Comparison of ENCODE assay signal across 8 mouse cellular contexts in the genomic region with DNA sequence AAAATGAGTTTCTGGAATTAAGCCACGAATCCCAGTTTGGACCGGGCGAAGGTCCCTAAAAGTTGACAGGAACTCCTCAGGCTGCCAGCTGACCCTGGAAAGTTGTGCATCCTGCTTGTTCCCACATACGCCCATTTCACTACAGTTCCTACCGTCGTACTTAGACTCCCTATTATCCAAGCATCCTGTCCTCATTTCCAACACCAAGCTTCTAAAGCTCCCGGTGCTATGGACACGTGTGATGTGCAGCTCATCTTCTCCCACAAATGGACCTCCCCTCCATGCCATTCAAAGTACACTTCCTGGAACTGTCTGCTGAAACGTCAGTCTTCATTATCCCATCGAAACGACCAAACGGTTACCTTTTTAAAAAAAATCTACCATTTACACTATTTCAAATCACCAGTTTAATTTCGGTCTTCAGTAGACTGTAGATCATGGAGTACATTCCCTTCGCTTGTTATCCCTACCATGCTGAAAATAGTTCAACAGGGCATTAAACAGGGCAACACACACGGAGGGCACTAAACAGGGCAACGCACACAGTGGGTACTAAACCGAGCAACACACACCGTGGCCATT. TPM values are rescaled to one million over a fixed set of nuclear protein-coding genes. Genes with fewer than 3 reads are reported as not detected.
DNase-seq lines count a peak whose midpoint lies in the region; ATAC-seq and TF ChIP-seq lines count a peak whose summit lies in the region.

No protein-coding gene starts in this region.

- H3K36me3 ChIP-seq in embryonic facial prominence, embryonic 11.5 days (replicated peaks; ENCODE audit: control insufficient read depth, insufficient read depth, low read depth, low read length) = no peaks in the 10 kb centered on the region
- no peaks in the 10 kb centered on the region for H3K36me3 ChIP-seq in hindbrain, embryonic 11.5 days (ENCODE audit: control insufficient read depth, insufficient read depth, low read length)
- no peaks in the 10 kb centered on the region for H3K36me3 ChIP-seq in limb, embryonic 13.5 days
- no peaks in the 10 kb centered on the region for H3K36me3 ChIP-seq in midbrain, postnatal 0 days (ENCODE audit: insufficient read depth, low read length)

- H3K9me3 ChIP-seq in embryonic facial prominence, embryonic 11.5 days (replicated peaks; ENCODE audit: control insufficient read depth, low read length) = no peaks in the 10 kb centered on the region
- no peaks in the 10 kb centered on the region for H3K9me3 ChIP-seq in hindbrain, embryonic 11.5 days (ENCODE audit: control insufficient read depth, low read length)
- H3K9me3 ChIP-seq in limb, embryonic 13.5 days = no peaks in the 10 kb centered on the region
- no peaks in the 10 kb centered on the region for H3K9me3 ChIP-seq in midbrain, postnatal 0 days (ENCODE audit: low read length)

- peak overlapping the region; percentile 87 for H3K27ac ChIP-seq in embryonic facial prominence, embryonic 11.5 days (replicated peaks; ENCODE audit: low read depth, low read length)
- H3K27ac ChIP-seq in hindbrain, embryonic 11.5 days (ENCODE audit: low read depth, low read length) = peak overlapping the region; percentile 92
- H3K27ac ChIP-seq in limb, embryonic 13.5 days = peak overlapping the region; percentile 93
- H3K27ac ChIP-seq in midbrain, postnatal 0 days (ENCODE audit: low read depth, low read length) = peak overlapping the region; percentile 98

- H3K4me2 ChIP-seq in embryonic facial prominence, embryonic 11.5 days (ENCODE audit: low read depth, low read length) = peak overlapping the region; percentile 78
- peak overlapping the region; percentile 80 for H3K4me2 ChIP-seq in hindbrain, embryonic 11.5 days (replicated peaks; ENCODE audit: low read depth, low read length)
- peak overlapping the region; percentile 79 for H3K4me2 ChIP-seq in limb, embryonic 13.5 days (replicated peaks)
- H3K4me2 ChIP-seq in midbrain, postnatal 0 days (ENCODE audit: low read depth, low read length, poor library complexity, severe bottlenecking) = peak overlapping the region; percentile 86

- H3K4me3 ChIP-seq in embryonic facial prominence, embryonic 11.5 days (ENCODE audit: low read depth, low read length) = peak overlapping the region; percentile 99
- H3K4me3 ChIP-seq in hindbrain, embryonic 11.5 days (ENCODE audit: low read depth, low read length) = peak overlapping the region; percentile 95
- H3K4me3 ChIP-seq in limb, embryonic 13.5 days = peak overlapping the region; percentile 96
- H3K4me3 ChIP-seq in midbrain, postnatal 0 days (ENCODE audit: low read depth, low read length) = peak overlapping the region; percentile 91

- no peak for ATAC-seq in embryonic facial prominence, embryonic 11.5 days (replicated peaks; ENCODE audit: insufficient number of reproducible peaks, low FRiP score, low TSS enrichment, low read depth)
- peak; percentile 7 for ATAC-seq in hindbrain, embryonic 11.5 days (ENCODE audit: low FRiP score)
- ATAC-seq in limb, embryonic 13.5 days (ENCODE audit: low FRiP score, low read depth) = no peak
- ATAC-seq in midbrain, postnatal 0 days (ENCODE audit: low FRiP score) = peak; percentile 6

- no peaks in the 10 kb centered on the region for H3K27me3 ChIP-seq in embryonic facial prominence, embryonic 11.5 days (ENCODE audit: control insufficient read depth, insufficient read depth, low read length)
- H3K27me3 ChIP-seq in hindbrain, embryonic 11.5 days (ENCODE audit: control insufficient read depth, insufficient read depth, low read length) = no peaks in the 10 kb centered on the region
- H3K27me3 ChIP-seq in limb, embryonic 13.5 days = no peaks in the 10 kb centered on the region
- H3K27me3 ChIP-seq in midbrain, postnatal 0 days (ENCODE audit: insufficient read depth, low read length) = no peaks in the 10 kb centered on the region

- H3K4me1 ChIP-seq in embryonic facial prominence, embryonic 11.5 days (ENCODE audit: control insufficient read depth, insufficient read depth, low read length) = 0 out of 2 replicates have a peak, but pooled peaks cover 2% of the 10 kb centered on the region
- H3K4me1 ChIP-seq in hindbrain, embryonic 11.5 days (replicated peaks; ENCODE audit: control insufficient read depth, insufficient read depth, low read length) = no peaks in the 10 kb centered on the region; the same call in 1 of the 2 replicates
- H3K4me1 ChIP-seq in limb, embryonic 13.5 days = peaks cover 25% of the 10 kb centered on the region
- peaks cover 4% of the 10 kb centered on the region; the same call in 1 of the 2 replicates for H3K4me1 ChIP-seq in midbrain, postnatal 0 days (ENCODE audit: insufficient read depth, low read length)

- TF ChIP-seq CTCF in midbrain, postnatal 0 days (IDR thresholded peaks at IDR 0.05) = no peak

- WGBS in embryonic facial prominence, embryonic 11.5 days = 16% methylated on average over 18 of the region's 18 CpGs
- WGBS in hindbrain, embryonic 11.5 days = 19% methylated on average over 18 of the region's 18 CpGs
- WGBS in limb, embryonic 13.5 days = 18% methylated on average over 18 of the region's 18 CpGs
- WGBS in midbrain, postnatal 0 days = 13% methylated on average over 18 of the region's 18 CpGs

- peak overlapping the region; percentile 93 for H3K9ac ChIP-seq in embryonic facial prominence, embryonic 11.5 days (replicated peaks; ENCODE audit: low read length)
- H3K9ac ChIP-seq in hindbrain, embryonic 11.5 days (ENCODE audit: low read depth, low read length) = peak overlapping the region; percentile 78
- peak overlapping the region; percentile 71 for H3K9ac ChIP-seq in limb, embryonic 13.5 days
- peak overlapping the region; percentile 86 for H3K9ac ChIP-seq in midbrain, postnatal 0 days (replicated peaks; ENCODE audit: low read length, poor library complexity, severe bottlenecking)

- DNase-seq in layer of hippocampus, adult 9-11 months = peak; percentile 9
- no peak for DNase-seq in layer of hippocampus, adult 18-20 months (ENCODE audit: low spot score in 2 of 2)
- peak; percentile 56 for DNase-seq in Muller cell, postnatal 12 days (ENCODE audit: inconsistent ontology term)
- DNase-seq in embryonic facial prominence, embryonic 11.5 days (ENCODE audit: low spot score) = peak; percentile 29
- DNase-seq in hindbrain, embryonic 11.5 days (ENCODE audit: low spot score) = peak; percentile 31
- DNase-seq in midbrain, postnatal 0 days (ENCODE audit: low spot score) = peak; percentile 9
- no peak for DNase-seq in urinary bladder, postnatal 14 days (ENCODE audit: low spot score)

RNA-seq across cellular contexts. Expression of gene Usp1, which starts 1.5 kb away (rescaled TPM):
- 10 to 100 TPM; 24.8 to 32.4 TPM for total RNA-seq in layer of hippocampus, adult 18-20 months (2021)
- polyA plus RNA-seq in embryonic facial prominence, embryonic 11.5 days (2014; fragmentation: Nextera tagmentation; extraction: Ambion mirVana) = 135 and 138 TPM in 2 replicates
- polyA plus RNA-seq in hindbrain, embryonic 11.5 days (2014; fragmentation: Nextera tagmentation; extraction: Ambion mirVana) = 112 and 115 TPM in 2 replicates
- polyA plus RNA-seq in limb, embryonic 13.5 days (2015; fragmentation: Nextera tagmentation; extraction: Ambion mirVana) = 103 and 107 TPM in 2 replicates
- total RNA-seq in midbrain, postnatal 0 days (2014; rRNA removed) = 10.6 and 13.0 TPM in 2 replicates
- 19.4 and 22.5 TPM in 2 replicates for polyA plus RNA-seq in midbrain, postnatal 0 days (2015; fragmentation: Nextera tagmentation; extraction: Ambion mirVana)

Comparison
In these comparisons a context has a peak if more than half of its experiments do, and no peak if none do; other contexts are left out.
1. DNase-seq: peak in layer of hippocampus, adult 9-11 months (single experiment), Muller cell, postnatal 12 days (single experiment), embryonic facial prominence, embryonic 11.5 days (single experiment), hindbrain, embryonic 11.5 days (single experiment) and midbrain, postnatal 0 days (single experiment); none in layer of hippocampus, adult 18-20 months (0 of 2) and urinary bladder, postnatal 14 days (single experiment).
2. ATAC-seq: peak in hindbrain, embryonic 11.5 days (single experiment) and midbrain, postnatal 0 days (single experiment); none in embryonic facial prominence, embryonic 11.5 days (single experiment) and limb, embryonic 13.5 days (single experiment).
3. Peak in every context shown above with its lines, with median percentiles within 50 percentile points of each other: H3K27ac ChIP-seq, H3K4me2 ChIP-seq, H3K4me3 ChIP-seq and H3K9ac ChIP-seq.